Mouse (Mus musculus) neutrophil, adult 83 days (primary cell): ENCODE data around the gene Pi4k2a. TPM values are rescaled to one million over a fixed set of nuclear protein-coding genes. Genes with fewer than 3 reads are reported as not detected.

Source experiments
- total RNA-seq, 2 experiments: library from RNA; stranded (reverse); gene quantifications; one replicate each; pipeline ENCODE4 v1.2.4; 2023

The Pi4k2a gene
- 10 to 100 TPM; 27.0 to 28.8 TPM for total RNA-seq

DNA sequence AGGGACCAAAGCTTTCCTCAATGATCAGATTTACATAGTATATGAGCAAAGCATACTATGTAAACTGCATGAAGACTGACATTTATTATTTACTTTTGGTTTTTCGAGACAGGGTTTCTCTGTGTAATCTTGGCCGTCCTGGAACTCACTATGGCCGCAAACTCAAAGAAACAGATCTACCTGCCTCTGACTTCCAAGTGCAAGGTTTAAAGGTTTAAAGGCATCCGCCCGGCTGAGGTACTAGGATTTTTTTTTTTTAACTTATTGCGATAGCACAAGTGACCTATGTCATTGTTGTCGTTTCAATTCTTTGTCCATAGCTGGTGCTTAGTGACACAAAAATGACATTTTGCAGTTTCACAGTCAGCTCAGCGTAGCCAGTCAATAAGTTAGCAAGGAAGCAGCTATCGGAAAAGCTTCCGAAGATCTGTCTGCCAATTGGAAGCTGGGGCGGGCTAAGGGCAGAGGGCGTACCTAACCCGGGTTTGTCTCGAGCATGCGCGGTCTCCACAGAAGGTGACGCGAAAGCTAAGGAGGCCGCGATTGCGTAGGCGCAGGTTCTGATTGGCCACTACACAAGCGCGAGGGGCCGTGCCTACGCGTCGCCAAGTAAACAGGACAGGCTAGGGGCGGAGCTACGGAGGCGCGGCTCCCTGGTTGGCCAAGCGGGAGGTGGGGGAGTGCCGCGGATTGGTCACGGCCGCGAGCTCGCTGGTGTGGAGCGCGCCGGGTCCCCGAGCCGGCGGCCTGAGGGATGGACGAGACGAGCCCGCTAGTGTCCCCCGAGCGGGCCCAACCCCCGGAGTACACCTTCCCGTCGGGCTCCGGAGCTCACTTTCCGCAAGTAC, at the start of gene Pi4k2a:
Pi4k2a (plus strand) TSS at position 723 of the 848 bp plus-strand sequence.

DNA sequence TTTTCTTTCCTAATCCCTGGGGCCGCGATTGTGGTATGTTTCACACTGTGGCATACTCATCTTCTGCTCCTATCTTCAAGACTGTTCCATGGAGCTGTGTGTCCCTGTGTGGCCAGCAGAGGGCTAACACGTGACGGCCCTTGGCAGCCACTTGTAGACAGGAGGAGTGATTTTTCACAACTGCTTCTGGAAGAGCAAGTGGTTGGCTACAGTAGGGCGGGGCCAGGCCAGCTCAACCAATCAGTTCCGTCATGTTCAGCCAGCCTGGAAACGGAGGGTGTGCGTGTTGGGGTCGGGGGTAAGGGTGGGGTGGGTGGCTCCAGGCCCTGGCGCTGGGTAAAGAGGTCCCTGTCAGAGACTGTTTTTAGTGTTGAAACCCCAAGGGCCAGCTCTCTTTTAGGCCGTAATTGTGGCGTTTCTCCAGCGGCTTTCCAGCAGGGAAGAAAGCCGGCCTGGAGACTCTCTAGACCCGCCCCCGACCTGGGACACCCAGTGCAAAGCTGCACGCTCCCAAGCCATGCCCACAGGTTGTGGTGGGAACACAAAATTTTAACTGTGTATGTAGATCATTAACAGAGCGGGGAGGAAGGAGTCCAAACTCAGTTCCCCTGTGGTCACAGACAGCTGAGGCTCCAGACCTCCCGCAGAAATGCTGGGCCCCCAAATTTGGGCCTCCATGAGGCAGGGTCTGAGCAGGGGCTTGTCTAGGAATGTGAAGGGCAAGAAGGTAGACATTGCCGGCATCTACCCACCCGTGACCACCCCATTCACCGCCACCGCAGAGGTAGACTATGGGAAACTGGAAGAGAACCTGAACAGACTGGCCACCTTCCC, 44.8 kb upstream of the Pi4k2a start, which contains the start of gene Hoga1:
Hoga1 (plus strand) TSS at position 342 of the 834 bp plus-strand sequence.

DNA sequence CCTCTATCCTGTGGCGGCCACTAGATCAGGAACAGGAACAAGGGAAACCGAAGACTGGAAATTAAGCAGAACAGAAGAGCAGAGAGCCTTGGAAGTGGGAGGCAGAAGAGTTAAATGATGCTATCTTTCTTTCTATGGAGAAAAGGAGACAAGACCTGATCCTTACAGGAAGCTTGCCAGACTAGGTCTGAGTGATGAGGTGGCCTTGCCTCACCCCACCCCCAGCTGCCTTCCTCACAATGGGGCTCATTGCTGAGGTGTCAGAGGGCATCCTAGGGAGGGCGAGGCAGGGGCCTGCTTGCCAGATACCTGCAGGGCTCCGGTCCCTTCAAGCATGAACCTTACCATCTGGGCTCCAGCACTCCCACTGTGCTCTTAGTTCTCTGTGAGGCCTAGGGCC, 38.3 kb upstream of the Pi4k2a start, which contains the start of gene 4933411K16Rik:
4933411K16Rik (plus strand) TSS at position 301 of the 400 bp plus-strand sequence.

DNA sequence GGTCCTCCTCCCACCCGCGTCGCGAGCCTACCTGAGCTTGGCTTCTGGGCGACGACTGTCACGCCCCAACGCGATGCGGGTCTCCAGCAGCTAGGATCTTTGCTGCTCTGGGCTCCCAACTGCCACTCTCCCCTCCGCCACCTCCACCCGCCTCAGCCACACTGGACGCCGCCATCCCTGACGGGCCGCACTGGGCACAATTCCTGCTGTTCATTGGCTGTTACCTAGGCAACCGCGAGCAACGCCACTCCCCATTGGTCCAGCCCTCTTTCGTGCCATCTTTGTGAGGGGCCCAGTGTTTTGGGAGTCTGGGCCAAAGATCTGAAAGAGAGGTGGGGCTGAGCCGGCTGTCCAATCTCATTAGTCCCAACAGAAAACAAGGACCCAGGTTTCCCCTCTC, 4.1 kb upstream of the Pi4k2a start, which contains the start of gene Morn4:
Morn4 (minus strand) TSS at position 192 of the 400 bp plus-strand sequence.

DNA sequence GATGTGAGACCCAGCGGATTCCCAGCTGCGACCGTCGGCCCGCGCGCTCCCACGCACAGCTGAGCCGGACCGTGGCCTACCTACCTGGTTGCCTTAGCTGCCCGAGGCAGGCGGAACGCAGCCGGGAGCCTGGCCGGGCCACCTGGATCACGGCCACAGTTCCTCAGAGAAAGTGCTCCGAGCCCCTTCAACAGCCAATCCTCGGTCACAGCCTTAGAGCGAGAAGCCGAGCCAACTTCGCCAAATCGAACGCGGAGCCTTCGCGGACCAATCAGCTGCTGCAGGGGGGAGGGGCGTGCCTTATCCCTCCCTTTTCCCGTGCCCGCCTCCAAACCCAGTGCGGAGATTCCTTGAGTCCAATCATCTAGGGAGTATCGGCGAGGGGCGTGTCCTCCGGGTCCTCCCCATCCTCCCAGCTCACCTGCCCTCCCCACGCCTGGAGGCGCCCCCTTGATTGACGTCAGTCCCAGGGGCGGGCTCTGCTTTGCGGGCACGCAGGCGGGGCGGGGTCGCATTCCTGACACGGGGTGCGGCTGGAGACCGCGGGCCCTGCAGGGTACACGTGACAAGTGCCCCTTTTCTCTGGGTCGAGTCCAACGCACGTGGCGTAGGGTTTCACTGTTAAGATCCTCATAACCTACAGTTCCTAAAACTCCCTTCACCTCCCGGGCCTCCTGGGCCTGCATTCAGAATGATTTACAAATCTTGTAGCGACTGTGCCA, 38.7 kb downstream of the Pi4k2a start, which contains the start of gene Avpi1:
Avpi1 (minus strand) TSS at position 273 of the 722 bp plus-strand sequence.

DNA sequence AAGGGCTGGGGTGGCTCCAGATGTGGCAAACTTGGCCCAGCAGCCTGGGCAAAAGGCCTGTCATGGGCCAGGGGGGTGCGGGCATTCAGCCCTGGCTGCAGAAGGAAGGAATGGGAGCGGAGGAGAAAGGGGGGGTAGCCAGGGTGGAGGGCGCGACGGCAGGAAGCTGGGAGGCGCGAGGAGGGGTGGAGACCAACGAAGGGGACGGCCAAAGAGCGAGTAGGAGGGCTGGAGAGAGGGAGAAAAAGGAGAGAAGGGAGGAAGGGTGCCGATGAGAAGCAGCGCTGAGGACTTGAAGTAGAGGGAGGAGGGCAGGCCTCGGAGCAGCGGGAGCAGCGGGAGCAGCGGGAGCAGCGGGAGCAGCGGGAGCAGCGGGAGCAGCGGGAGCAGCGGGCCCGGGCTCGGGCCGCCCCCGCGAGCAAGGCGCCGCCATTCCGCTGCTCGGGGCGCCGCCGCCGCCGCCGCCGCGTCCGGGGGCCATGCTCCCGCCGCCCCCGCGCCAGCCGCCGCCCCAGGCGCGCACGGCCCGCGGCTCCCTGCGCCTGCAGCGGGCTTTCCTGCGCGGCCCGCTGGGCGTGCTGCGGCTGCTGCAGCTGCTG, 57.0 kb downstream of the Pi4k2a start, which contains the start of gene Marveld1:
Marveld1 (plus strand) TSS at position 231 of the 599 bp plus-strand sequence.

DNA sequence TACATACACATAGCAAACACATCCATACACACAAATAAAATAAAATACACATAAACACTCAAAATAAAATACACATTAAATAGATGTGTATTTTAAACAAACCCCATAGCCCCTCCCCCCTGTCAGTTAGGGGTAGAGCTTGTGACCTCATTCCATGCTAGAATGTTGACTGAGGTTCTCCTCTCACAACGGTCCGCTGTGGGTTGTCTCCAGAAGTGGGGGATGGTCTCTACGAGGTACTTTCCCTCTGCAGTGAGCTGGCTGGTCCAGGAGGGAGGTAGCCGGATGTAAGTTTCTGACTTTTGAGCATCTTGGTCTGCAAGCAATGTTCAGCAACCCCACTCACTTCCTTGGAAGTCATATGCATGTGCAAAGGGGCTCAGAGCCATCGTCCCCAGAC, 73.5 kb downstream of the Pi4k2a start, which contains the start of gene Zfyve27:
Zfyve27 (plus strand) TSS at position 188 of the 400 bp plus-strand sequence.

Other genes starting within 250 kb of the Pi4k2a start
- 10 to 100 TPM; 38.2 to 40.3 TPM for gene Frat2, start 242.3 kb upstream of the Pi4k2a start, total RNA-seq
- 1 to 10 TPM; 7.5 to 9.1 TPM for gene Rrp12, start 194.3 kb upstream of the Pi4k2a start, total RNA-seq
- gene Pgam1, start 178.5 kb upstream of the Pi4k2a start, total RNA-seq: 100 to 1,000 TPM; 268 to 278 TPM
- gene Exosc1, start 157.0 kb upstream of the Pi4k2a start, total RNA-seq: 10 to 100 TPM; 11.4 to 16.7 TPM
- gene Zdhhc16, start 157.0 kb upstream of the Pi4k2a start, total RNA-seq: 10 to 100 TPM; 29.7 to 31.7 TPM
- 10 to 100 TPM; 42.8 to 43.7 TPM for gene Mms19, start 109.3 kb upstream of the Pi4k2a start, total RNA-seq
- gene Ubtd1, start 108.7 kb upstream of the Pi4k2a start, total RNA-seq: 10 to 100 TPM; 34.6 to 36.8 TPM
- not detected for gene Ankrd2, start 54.5 kb upstream of the Pi4k2a start, total RNA-seq
- gene Hoga1, start 44.9 kb upstream of the Pi4k2a start, total RNA-seq: under 1 TPM; 0.28 to 0.64 TPM
- gene 4933411K16Rik, start 38.2 kb upstream of the Pi4k2a start, total RNA-seq: not detected
- gene Morn4, start 4.1 kb upstream of the Pi4k2a start, total RNA-seq: under 1 TPM in 1 of 2 experiments, not detected in 1; 0.37 TPM
- gene Avpi1, start 38.6 kb downstream of the Pi4k2a start, total RNA-seq: under 1 TPM; 0.55 to 0.66 TPM
- gene Marveld1, start 56.9 kb downstream of the Pi4k2a start, total RNA-seq: 10 to 100 TPM; 15.9 to 16.1 TPM
- gene Zfyve27, start 73.5 kb downstream of the Pi4k2a start, total RNA-seq: 10 to 100 TPM; 67.1 to 72.4 TPM
- not detected for gene Sfrp5, start 111.8 kb downstream of the Pi4k2a start, total RNA-seq
- not detected for gene Golga7b, start 157.1 kb downstream of the Pi4k2a start, total RNA-seq